Mouse (Mus musculus) neural tube, embryonic 13.5 days (tissue): Measurements from ENCODE around the gene Lrig2. TPM values are rescaled to one million over a fixed set of nuclear protein-coding genes. Genes with fewer than 3 reads are reported as not detected.

Source experiments
- ATAC-seq: fragments of 200-750 bp; cut with Nextera tagmentation; 2 replicates; pipeline ENCODE4 v1.8.0; 2017; ENCODE audit warnings: low read depth, mild to moderate bottlenecking, moderate TSS enrichment, moderate library complexity
- H3K27ac ChIP-seq: fragments of 300-500 bp; sonication (generic); replicated peaks from 2 replicates; pipeline ENCODE4 v1.5.1; 2015; ENCODE audit warnings: moderate library complexity, mild to moderate bottlenecking, inconsistent platforms
- H3K27me3 ChIP-seq: fragments of 300-500 bp; sonication (generic); 2 replicates; pipeline ENCODE4 v1.6.1; 2015; ENCODE audit warnings: mild to moderate bottlenecking, inconsistent platforms
- H3K36me3 ChIP-seq: fragments of 300-500 bp; sonication (generic); 2 replicates; pipeline ENCODE4 v1.6.1; 2015; ENCODE audit warnings: mild to moderate bottlenecking, inconsistent platforms
- H3K4me1 ChIP-seq: fragments of 300-500 bp; sonication (generic); replicated peaks from 2 replicates; pipeline ENCODE4 v1.6.1; 2015; ENCODE audit warnings: inconsistent platforms
- H3K4me2 ChIP-seq: fragments of 300-500 bp; sonication (generic); 2 replicates; pipeline ENCODE4 v1.6.1; 2015; ENCODE audit warnings: inconsistent platforms, mild to moderate bottlenecking, moderate library complexity
- H3K4me3 ChIP-seq: fragments of 300-500 bp; sonication (generic); 2 replicates; pipeline ENCODE4 v1.5.1; 2015; ENCODE audit warnings: mild to moderate bottlenecking, inconsistent platforms
- H3K9ac ChIP-seq: fragments of 300-500 bp; sonication (generic); 2 replicates; pipeline ENCODE4 v1.6.1; 2015; ENCODE audit warnings: moderate library complexity, mild to moderate bottlenecking, inconsistent platforms
- H3K9me3 ChIP-seq: fragments of 300-500 bp; sonication (generic); 2 replicates; pipeline ENCODE4 v1.6.1; 2016; ENCODE audit warnings: inconsistent platforms
- WGBS: fragments of 180-500 bp; shearing (Covaris S2); methylation state at CpG from one replicate; pipeline ENCODE4 v1.1.7; 2015; 5-methylcytosine and 5-hydroxymethylcytosine counted together
- polyA plus RNA-seq: library from polyadenylated mRNA; unstranded; fragments of >200 nt; fragmentation: Nextera tagmentation; extraction: Ambion mirVana; gene quantifications from 2 replicates; pipeline ENCODE4 v1.2.1, GENCODE M21; 2015

The Lrig2 gene
- polyA plus RNA-seq, 1 experiment from 2014 or later, result 29.3 TPM

DNA sequence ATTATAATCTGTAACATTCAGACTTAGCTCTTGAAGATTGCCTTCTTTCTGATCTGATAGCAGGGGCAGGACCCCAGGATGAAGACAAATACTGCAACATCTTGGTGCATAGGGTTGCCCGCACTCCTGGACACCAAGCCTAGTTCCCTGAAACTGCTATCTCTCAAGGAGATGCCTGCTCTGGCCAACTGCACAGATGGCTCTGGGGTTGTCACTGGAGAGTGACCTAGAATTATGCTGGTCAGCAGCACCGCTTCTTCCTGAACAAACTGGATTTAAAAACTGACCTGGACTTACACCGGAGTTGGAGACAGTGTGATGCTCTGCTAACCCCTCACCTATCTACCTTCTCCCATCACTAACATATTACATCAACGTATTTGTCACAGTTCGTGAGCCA, 155.6 kb downstream of the Lrig2 start:
- Histone ChIP-seq H3K27me3 (peaks cover 71% of the 10 kb centered on the region), H3K9me3 (no peaks in the 10 kb centered on the region)

GRCm38 (mm10) chr3:104353884-104354283, 157.8 kb downstream of the Lrig2 start:
- Histone ChIP-seq H3K9ac (no peak overlapping the region), H3K4me2 (no peak overlapping the region), H3K9me3 (no peaks in the 10 kb centered on the region), H3K4me3 (no peak overlapping the region), H3K36me3 (no peaks in the 10 kb centered on the region), H3K4me1 (peaks cover 33% of the 10 kb centered on the region), H3K27me3 (peaks cover 57% of the 10 kb centered on the region), H3K27ac (no peak overlapping the region)
- 19% methylated on average over 3 of the region's 3 CpGs for WGBS
- no peak for ATAC-seq

More for the DNA sequence above, 155.6 kb downstream of the Lrig2 start:
- Histone ChIP-seq H3K36me3 (no peaks in the 10 kb centered on the region), H3K4me1 (peaks cover 15% of the 10 kb centered on the region), H3K4me3 (no peak overlapping the region), H3K9ac (no peak overlapping the region), H3K4me2 (no peak overlapping the region), H3K27ac (no peak overlapping the region)
- WGBS, result 96% methylated on average over 5 of the region's 5 CpGs
- ATAC-seq, result no peak

GRCm38 (mm10) chr3:104352358-104353060, 159.2 kb downstream of the Lrig2 start:
- 18% methylated on average over 7 of the region's 7 CpGs for WGBS
- no peak overlapping the region for H3K4me3 ChIP-seq
- no peaks in the 10 kb centered on the region for H3K9me3 ChIP-seq
- H3K4me2 ChIP-seq, result no peak overlapping the region
- H3K36me3 ChIP-seq, result no peaks in the 10 kb centered on the region
- peaks cover 36% of the 10 kb centered on the region for H3K4me1 ChIP-seq
- no peak for ATAC-seq
- peaks cover 53% of the 10 kb centered on the region for H3K27me3 ChIP-seq
- H3K27ac ChIP-seq, result no peak overlapping the region; the same call in 1 of the 2 replicates
- H3K9ac ChIP-seq, result no peak overlapping the region

DNA sequence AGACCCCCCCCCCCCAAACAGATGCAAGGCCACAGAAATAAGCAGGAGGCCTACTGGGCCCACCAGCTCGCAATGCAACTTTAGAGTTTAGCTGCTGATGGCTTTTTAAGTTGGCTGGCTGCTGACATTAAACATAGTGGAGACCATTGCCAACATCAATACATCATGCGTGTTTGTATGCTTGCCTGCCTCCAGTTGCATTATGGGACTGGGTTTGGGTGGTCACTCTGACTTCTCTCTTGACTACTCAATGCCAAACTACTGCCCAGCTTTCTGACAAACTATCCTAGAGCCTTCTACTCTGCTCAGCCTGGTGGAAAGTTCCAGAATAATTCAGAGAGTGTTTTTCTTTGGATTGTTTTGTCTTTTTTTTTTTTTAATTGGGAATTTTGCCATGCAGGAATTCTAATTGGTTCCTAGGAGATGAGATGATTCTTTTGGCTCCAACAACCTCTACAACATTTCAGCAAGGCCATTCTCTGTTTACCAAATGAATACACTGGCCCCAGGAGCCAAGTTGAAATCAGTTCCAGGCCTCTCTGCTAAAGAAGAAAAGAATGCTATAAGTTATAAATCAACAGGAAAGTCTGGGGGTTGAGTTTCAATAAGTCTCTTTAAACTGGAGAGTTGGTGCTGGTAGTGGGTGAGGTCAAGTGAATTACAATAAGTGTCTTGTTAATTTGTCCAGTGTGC, 161.3 kb downstream of the Lrig2 start:
- 82% methylated on average over 2 of the region's 2 CpGs for WGBS
- H3K4me3 ChIP-seq, result no peak overlapping the region
- H3K36me3 ChIP-seq, result no peaks in the 10 kb centered on the region
- H3K27ac ChIP-seq, result no peak overlapping the region
- H3K27me3 ChIP-seq, result peaks cover 44% of the 10 kb centered on the region
- H3K4me1 ChIP-seq, result peaks cover 36% of the 10 kb centered on the region
- H3K9ac ChIP-seq, result no peak overlapping the region
- no peak overlapping the region for H3K4me2 ChIP-seq
- peak; percentile 36 for ATAC-seq
- no peaks in the 10 kb centered on the region for H3K9me3 ChIP-seq

DNA sequence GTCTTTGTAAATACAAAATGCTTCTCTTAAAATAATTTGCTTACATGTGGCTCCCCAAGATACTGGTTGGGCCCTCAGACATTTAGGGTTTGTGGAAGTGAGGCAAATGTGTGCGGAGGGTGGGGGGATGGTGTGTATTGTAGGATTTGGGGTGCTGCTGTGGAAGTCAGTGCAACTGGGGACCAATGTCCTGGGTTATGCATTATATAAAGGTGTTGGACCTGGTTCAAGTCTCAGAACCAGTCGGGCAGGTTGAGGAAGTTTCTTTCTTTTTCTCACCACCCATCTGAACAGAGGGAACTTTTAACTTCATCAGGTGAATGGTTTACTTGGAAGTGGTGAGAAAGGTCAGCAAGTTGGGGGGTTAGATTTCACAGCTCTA, 161.9 kb downstream of the Lrig2 start:
- ATAC-seq, result 0 out of 2 replicates have a peak, but pooled peaks have one; percentile 10
- H3K36me3 ChIP-seq, result no peaks in the 10 kb centered on the region
- no peaks in the 10 kb centered on the region for H3K9me3 ChIP-seq
- 75% methylated on average over 2 of the region's 2 CpGs for WGBS
- H3K4me2 ChIP-seq, result no peak overlapping the region; the same call in 1 of the 2 replicates
- H3K27ac ChIP-seq, result peak overlapping the region; percentile 75; the same call in 1 of the 2 replicates
- H3K27me3 ChIP-seq, result peaks cover 38% of the 10 kb centered on the region
- H3K9ac ChIP-seq, result no peak overlapping the region
- H3K4me1 ChIP-seq, result peaks cover 36% of the 10 kb centered on the region
- no peak overlapping the region for H3K4me3 ChIP-seq

DNA sequence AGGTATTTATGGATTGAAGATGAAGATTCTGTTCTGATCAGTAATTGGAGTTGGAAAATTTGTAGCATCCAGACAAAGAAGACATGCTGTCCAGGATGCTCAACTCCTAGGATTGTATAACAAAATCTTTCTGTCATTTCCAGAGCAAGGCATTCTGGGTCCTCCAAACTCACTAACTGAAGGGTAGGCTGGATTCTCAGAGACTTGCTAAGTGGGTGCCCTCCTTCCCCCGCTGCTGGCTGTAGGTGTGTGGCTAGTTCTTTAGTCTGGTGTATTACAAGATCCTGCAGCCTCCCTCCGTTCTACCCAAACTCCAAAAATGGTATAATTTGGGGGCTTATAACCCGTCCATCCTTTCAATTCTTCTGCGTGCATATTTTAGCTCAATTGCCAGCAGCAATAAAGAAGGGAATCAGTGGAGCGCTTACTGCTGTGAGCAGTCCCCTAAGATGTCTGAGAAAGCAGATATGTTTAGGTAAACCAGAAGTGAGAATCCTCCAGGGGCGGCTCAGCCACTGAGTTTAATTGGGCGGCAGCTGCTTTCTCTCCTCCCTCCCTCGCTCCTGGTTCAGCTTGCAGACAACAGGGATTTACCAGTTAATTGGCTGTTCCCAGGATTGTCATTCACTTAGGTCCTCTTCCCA, 162.4 kb downstream of the Lrig2 start:
- H3K27ac ChIP-seq, result peak overlapping the region; percentile 75
- no peak overlapping the region for H3K4me3 ChIP-seq
- H3K27me3 ChIP-seq, result peaks cover 33% of the 10 kb centered on the region
- peaks cover 36% of the 10 kb centered on the region for H3K4me1 ChIP-seq
- H3K9ac ChIP-seq, result no peak overlapping the region
- no peaks in the 10 kb centered on the region for H3K9me3 ChIP-seq
- peak; percentile 62; the same call in 1 of the 2 replicates for ATAC-seq
- WGBS, result 17% methylated on average over 8 of the region's 8 CpGs
- peak overlapping the region; percentile 27 for H3K4me2 ChIP-seq
- no peaks in the 10 kb centered on the region for H3K36me3 ChIP-seq

Other genes with a start within 250 kb of the Lrig2 start
- 8.3 and 9.8 TPM in 2 replicates for gene Slc16a1, start 126.8 kb upstream of the Lrig2 start, polyA plus RNA-seq